Mouse (Mus musculus): ENCODE measurements around the gene Tgm5. TPM values are rescaled to one million over a fixed set of nuclear protein-coding genes. Genes with fewer than 3 reads are reported as not detected.
"Not testable (repeated sequence)": the region's sequence is repeated elsewhere in the genome, so short reads cannot be mapped to it uniquely, and the experiment has no call there.

The Tgm5 gene
- total RNA-seq (2021) = not detected
- long read RNA-seq, experiment 1 = 0 reads
- long read RNA-seq, experiment 2 = 0 reads

DNA sequence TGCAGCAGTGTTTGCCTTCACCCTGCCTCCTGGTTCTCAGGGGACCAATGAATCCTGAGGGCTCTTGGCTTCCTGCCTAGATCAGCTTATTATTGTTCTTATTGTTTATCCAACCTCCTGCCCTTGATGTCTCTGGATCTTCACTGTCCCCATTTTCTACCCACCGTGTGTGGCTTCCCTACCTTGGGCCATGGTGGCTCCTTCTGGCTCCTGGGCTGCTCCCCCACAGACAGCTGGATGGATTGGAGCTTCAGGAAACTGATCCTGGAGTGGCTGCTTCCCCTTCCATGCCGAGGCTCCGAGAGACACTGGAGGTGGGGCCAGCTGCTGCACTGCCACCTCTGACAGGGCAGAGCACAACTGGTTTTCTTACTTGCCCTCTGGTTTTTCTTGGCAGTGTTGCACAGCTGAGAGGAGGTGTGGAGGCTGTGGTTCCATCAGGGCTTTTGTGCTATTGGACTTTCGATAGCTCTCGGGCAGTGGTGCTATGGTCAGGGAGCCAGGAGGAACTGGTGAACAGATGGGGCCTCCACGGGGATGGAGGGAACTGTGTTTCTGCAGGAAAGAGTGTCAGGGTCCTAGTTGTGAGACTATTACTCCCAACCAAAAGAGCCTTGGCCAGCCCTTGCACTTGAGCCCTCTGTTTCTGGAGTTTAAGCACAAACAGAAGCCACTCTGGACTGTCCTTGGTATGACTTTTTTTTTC lies at the start of gene Tgm5:
Tgm5 (minus strand) TSS at position 362 of the 706 bp plus-strand sequence.
- DNase-seq = no peak
- intact Hi-C loops (cut with DNase I; ENCODE audit: low total_unique reads) = no loop called here

- intact Hi-C loops (cut with DNase I; ENCODE audit: low total_unique reads) = no loop called here
- DNase-seq = no peak
Measured at GRCm38 (mm10) chr2:121132822-121133221, 47.2 kb upstream of the Tgm5 start.

GRCm38 (mm10) chr2:121128865-121129620 lies 43.4 kb upstream of the Tgm5 start:
- intact Hi-C loops (cut with DNase I; ENCODE audit: low total_unique reads) = no loop called here
- no peak for DNase-seq

DNA sequence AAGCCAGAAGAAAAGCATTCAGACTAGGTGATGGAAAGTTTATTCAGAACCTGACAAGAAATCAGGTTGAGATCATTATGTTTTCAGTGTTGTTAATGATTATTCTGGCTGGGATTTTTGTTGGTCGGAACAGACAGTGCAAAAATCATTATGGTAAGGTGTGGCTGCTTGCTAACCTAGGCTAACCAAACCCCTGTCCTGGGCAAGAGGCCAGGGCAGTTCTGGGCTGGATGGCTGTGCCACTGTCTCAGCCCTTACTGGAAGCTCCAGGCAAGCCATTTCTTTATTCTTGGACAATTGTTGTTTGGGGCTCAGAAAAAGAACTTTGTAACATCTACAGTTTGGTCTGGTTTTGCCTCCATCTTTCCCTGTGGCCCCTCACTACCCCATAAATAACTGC lies 41.9 kb upstream of the Tgm5 start:
- intact Hi-C loops (cut with DNase I; ENCODE audit: low total_unique reads) = no loop called here

GRCm38 (mm10) chr2:121126302-121126701 lies 40.7 kb upstream of the Tgm5 start:
- DNase-seq; intact Hi-C loops (cut with DNase I; ENCODE audit: low total_unique reads): not testable (repeated sequence)

More for the DNA sequence above, 41.9 kb upstream of the Tgm5 start:
- DNase-seq = no peak

DNA sequence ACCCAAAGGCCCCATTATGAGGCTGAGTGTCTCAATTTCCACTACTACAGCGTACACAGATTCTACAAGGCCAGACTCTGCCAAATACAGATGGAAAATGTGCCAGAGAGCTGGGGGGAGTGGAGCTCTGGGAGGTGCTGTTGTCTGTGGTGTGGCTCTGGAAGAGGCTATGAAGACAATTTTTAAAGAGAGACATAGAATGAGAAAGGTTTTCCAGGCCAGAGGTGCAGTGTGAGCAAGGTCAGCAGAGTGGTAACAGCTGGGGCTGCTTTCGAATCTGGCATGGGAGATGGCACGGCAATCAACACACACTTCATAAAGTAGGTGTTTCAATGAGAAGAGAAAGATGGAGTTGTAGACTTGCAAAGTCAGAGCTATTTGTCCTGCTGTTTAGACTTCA lies 33.6 kb upstream of the Tgm5 start:
- intact Hi-C loops (cut with DNase I; ENCODE audit: low total_unique reads) = no loop called here
- DNase-seq = no peak

DNA sequence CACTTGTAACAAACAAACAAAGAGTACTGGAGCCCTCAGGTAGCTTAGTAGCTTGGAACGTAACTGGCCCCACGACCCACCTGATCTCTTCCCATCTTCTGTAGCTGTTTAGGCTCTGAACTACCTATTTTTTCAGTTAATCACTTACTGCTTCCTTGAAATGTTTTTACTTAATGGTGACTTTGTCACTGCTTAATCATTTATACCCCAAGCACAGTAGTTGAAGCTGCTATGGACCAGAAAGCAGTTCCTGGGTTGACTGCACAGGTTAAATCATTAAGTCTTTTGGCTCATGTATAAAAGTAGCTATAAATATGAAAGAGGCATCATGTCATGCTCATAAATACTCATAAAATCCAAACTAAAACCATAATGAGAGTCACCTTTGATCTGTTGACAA lies 29.8 kb upstream of the Tgm5 start:
- DNase-seq = no peak
- intact Hi-C loops (cut with DNase I; ENCODE audit: low total_unique reads) = no loop called here

DNA sequence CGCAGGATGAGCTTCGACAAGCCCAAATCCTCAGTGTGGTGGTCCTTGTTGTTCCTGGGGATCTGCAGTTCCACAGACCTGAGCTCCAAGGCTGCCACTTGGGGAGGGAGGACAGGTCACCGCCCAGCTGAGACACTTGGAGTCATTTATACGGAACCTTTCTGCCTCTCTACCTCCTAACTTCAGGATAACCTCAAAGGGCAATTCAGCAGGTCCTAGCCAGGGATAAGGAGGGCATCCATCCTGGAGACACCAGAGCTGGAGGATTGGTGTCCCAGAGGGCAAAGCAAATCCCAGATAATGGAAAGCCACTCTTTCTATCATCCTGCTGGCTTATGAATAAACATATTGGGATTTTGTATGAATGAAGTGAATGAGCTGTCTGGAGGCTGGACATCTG lies 24.1 kb upstream of the Tgm5 start, which contains the start of gene Tgm7:
Tgm7 (minus strand) TSS at position 101 of the 400 bp plus-strand sequence.
- DNase-seq = no peak
- intact Hi-C loops (cut with DNase I; ENCODE audit: low total_unique reads) = no loop called here

DNA sequence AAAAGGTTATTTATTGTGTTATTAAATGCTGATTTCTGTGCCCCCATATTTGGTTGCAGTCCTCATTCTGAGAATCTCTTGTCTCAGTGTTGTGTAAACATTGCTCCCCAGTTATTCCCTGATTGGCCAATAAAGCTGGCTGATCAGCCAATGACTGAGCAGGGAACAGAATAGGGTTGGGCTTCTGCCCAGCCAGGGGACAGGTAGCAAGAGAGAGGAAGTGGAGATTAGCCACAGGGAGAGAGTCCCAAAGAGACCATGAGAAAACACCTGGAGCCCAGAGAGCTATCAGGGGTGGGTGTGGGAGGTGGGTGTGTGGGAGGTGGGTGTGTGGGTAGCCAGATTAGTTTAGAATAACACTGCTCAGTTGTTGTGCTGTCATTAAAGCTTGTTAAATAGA lies 20.3 kb upstream of the Tgm5 start:
- DNase-seq = no peak
- intact Hi-C loops (cut with DNase I; ENCODE audit: low total_unique reads) = no loop called here

GRCm38 (mm10) chr2:121102051-121102450 lies 16.4 kb upstream of the Tgm5 start:
- peak; percentile 36 for DNase-seq
- intact Hi-C loops (cut with DNase I; ENCODE audit: low total_unique reads) = loop anchor here (2.0 kb wide), 1 partner anchor 61 kb away; no protein-coding TSS in a partner anchor

- intact Hi-C loops (cut with DNase I; ENCODE audit: low total_unique reads) = no loop called here
- no peak for DNase-seq
Measured at GRCm38 (mm10) chr2:121089751-121090150, 4.1 kb upstream of the Tgm5 start.

GRCm38 (mm10) chr2:121088507-121088906 lies 2.9 kb upstream of the Tgm5 start:
- intact Hi-C loops (cut with DNase I; ENCODE audit: low total_unique reads) = no loop called here
- no peak for DNase-seq

DNA sequence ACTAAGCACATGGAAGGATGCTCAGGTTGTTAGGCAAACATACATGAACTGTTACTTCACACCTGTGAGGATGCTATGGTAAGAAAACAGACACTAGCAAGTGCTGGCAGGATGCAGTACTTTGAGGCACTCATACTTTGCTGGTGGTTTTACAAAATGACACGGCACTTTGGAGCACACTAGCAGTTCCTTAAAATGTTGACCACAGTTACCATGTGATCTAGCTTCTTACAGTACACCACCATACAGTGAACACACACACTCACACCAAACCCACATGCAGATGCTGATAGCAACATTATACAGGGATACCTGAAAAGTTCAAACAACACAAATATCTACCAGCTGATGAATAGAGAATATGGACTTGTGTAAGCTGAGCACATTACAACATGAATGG lies 3.0 kb downstream of the Tgm5 start:
- intact Hi-C loops (cut with DNase I; ENCODE audit: low total_unique reads) = no loop called here
- no peak for DNase-seq

GRCm38 (mm10) chr2:121074747-121075146 lies 10.9 kb downstream of the Tgm5 start:
- intact Hi-C loops (cut with DNase I; ENCODE audit: low total_unique reads) = no loop called here
- DNase-seq = no peak

- DNase-seq = no peak
- intact Hi-C loops (cut with DNase I; ENCODE audit: low total_unique reads) = no loop called here
Measured at GRCm38 (mm10) chr2:121071871-121072270, 13.8 kb downstream of the Tgm5 start.

- intact Hi-C loops (cut with DNase I; ENCODE audit: low total_unique reads) = no loop called here
- no peak for DNase-seq
Measured at GRCm38 (mm10) chr2:121069506-121069905, 16.1 kb downstream of the Tgm5 start.

GRCm38 (mm10) chr2:121067116-121067515 lies 18.5 kb downstream of the Tgm5 start:
- DNase-seq = no peak
- intact Hi-C loops (cut with DNase I; ENCODE audit: low total_unique reads) = no loop called here

- no peak for DNase-seq
- intact Hi-C loops (cut with DNase I; ENCODE audit: low total_unique reads) = no loop called here
Measured at GRCm38 (mm10) chr2:121061315-121061714, 24.3 kb downstream of the Tgm5 start.

GRCm38 (mm10) chr2:121057997-121058396 lies 27.6 kb downstream of the Tgm5 start:
- DNase-seq = no peak
- intact Hi-C loops (cut with DNase I; ENCODE audit: low total_unique reads) = no loop called here

DNA sequence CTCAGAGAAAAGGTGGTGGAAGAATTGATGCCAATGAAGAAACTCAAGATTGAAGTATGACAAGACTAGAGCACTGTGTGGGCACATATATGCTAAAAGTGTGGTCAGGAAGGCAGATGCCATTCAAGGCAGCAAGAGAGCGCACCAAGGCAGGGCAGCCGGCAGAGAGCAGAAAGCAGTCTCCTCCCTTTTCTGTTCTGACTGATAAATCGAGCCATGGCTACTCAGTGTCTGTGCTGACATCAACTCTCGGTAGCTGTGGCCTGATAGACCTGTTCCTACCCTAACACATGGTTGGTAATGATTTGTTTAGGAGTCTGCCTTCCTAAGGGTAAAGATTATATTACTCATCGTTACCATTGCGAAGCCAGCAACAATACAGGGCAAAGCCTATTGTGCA lies 29.7 kb downstream of the Tgm5 start:
- intact Hi-C loops (cut with DNase I; ENCODE audit: low total_unique reads) = no loop called here
- no peak for DNase-seq

GRCm38 (mm10) chr2:121054060-121054459 lies 31.6 kb downstream of the Tgm5 start:
- intact Hi-C loops (cut with DNase I; ENCODE audit: low total_unique reads) = no loop called here
- no peak for DNase-seq

Data from gastrocnemius, postnatal 14 days (tissue).